Mouse (Mus musculus) spleen, adult 12 weeks (tissue): ENCODE measurements around the gene Usp22.

Experiments
- DNase-seq: peaks from one replicate; pipeline ENCODE4 v3.0.0; 2022; ENCODE audit warnings: low spot score

The Usp22 gene

DNA sequence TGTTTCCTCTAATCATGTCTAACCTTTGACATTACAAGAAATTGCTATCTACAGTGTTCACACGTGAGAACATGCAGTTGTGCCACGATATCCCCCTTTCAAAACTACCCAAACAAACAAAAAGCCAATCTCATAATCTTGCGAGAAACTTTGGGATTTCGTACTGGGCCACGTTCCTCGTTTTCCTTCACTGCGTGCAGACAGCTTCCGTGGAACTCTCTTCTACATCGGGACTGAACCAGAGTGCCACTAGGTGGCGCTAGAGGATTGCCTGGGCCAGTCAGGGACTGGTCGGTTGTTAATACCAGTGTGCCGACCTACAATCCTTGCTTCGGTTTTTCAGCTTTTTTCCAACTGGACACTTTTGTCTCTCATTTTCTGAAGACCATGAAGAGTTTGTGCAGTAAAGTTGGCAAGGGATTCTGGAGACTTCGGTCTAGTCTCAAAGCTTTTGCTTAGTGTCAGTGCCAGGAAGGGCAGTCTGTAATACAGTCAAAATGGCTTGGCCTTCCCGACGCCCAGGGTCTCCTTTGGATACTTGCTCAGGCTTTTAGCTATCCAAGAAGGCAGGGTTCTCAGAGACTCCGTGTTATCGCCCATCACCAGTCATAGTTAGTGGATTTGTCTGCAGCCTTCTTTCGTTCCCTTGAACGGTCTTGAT is 70.5 kb downstream of the Usp22 start:
- peak; percentile 67 for DNase-seq

DNA sequence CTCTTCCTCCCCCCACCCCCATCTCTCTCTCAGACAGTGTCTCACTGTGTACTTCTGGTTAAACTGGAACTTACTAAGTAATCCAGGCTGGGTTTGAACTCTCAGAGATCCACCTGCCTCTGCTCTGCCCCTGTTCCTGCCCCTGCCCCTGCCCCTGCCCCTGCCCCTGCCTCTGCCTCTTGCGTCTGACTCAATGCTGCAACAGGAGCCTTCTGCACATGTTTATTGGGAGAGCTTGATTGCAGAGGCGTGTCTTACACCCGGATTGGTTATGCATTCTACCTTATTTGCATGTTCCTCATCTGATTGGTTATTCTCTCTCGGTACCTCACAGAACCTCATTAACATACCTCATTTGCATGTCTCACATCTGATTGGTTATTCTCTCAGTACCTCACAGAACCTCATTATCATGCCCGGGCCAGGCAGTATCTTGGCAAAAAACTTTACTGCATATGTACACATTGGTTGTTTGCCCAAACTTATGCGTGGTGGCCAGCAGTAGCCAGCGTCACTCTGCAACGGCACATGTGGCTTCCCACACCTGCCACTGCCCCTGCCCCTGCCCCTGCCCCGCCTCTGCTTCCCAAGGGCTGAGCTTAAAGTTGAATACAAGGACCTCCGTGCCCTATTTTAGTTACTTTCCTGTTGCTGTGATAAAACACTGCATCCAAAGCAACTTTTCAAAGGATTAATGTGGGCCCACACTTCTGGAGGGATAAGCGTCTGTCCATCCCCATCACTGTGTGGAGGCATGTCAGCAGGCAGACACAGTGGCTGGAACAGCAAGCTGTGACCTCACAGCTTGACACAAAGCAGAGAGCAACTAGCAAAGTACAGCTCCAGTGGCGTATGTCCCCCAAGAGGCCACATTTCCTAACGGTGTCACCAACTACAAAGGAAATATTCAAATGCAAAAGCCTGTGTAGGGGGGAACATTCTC is 72.2 kb downstream of the Usp22 start:
- DNase-seq: no peak
